Mouse (Mus musculus) 3T3-L1 (cell line): ENCODE data around the gene Gm20683.
A peak's percentile ranks its signal among the peaks of the same experiment; 100 is the strongest.
"Not testable (repeated sequence)": the region's sequence is repeated elsewhere in the genome, so short reads cannot be mapped to it uniquely, and the experiment has no call there.

Experiments
- DNase-seq: peaks from one replicate; pipeline ENCODE4 v3.0.0-alpha.2; 2015; ENCODE audit warnings: low read depth, low spot score

The Gm20683 gene

DNA sequence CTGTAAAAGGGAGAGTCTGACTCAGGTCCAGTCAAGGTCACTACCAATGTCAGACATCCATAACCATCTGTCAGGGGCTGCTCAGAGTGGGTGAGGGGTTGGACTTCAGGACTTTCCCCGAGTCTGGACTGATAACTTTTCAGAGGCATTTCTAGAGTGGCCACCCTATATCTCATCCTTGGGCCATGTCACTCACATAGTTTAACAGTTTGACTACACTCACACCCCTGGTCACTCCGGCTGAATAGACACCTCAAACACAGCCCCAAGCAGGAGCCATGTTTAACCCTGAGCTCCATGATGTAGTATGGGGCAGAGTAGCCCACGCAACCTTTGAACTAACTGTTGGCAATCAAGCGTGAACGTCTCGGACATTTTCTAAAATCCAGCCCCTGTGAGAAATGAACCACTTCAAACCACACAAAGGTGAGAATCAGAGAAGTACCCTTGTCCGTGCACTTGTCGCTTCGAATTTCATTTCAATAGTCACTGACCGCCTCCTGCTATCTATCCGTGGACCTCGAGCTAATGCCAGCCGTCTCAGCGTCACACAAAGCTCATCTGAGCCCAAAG, 32.7 kb upstream of the Gm20683 start:
- DNase-seq: peak; percentile 32

DNA sequence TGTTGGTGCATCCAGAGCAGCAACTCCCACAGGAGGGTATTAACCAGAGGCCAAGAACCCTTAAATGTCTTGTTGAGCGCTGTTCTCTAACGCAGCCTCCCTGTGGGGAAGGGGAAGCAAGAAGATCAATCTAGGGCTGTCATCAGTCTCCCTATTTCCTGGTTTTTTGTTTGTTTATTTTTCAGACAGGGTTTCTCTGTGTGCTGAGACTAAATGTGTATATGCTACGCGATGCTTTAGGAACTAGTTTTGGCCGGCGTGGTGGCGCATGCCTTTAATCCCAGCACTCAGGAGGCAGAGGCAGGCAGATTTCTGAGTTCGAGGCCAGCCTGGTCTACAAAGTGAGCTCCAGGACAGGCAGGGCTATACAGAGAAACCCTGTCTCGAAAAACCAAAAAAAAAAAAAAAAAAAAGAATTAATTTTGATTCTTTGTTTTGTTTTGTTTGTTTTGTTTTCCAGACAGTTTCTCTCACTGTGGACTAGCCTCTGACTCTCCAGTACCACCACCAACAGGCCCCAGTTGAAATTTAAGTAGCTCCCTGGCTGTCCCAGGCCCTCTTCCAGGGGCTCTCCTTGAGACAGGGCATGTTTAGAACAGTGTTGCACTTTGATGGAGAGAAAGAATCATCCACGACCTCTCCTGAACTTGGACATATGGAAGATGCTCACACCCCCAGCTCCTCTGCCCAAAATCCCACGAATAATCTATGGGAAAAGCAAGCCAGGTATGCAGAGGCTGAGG, 32.0 kb upstream of the Gm20683 start:
- DNase-seq: no peak

DNA sequence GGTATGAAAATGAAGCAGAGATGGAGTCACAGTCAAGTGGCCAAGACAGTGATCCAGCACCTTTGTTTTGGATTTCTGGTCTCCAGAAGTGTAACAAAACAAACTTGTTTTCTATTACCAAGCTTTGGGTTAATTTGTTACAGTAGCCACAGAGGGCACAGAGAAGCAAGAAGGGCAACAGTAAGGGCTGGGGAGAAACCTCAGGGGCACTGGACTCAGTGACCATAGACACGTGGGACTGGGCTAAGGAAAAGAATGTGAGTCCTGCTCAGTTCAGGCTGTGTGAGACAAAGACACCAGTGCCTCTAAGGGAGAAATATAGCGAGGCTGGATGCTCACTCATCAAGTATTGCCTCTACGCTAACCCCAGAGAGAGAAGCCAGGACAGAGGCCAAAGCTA, 31.1 kb upstream of the Gm20683 start:
- DNase-seq: no peak

- DNase-seq: not testable (repeated sequence)
Observed at GRCm38 (mm10) chr17:25871566-25871965, 30.0 kb upstream of the Gm20683 start.

DNA sequence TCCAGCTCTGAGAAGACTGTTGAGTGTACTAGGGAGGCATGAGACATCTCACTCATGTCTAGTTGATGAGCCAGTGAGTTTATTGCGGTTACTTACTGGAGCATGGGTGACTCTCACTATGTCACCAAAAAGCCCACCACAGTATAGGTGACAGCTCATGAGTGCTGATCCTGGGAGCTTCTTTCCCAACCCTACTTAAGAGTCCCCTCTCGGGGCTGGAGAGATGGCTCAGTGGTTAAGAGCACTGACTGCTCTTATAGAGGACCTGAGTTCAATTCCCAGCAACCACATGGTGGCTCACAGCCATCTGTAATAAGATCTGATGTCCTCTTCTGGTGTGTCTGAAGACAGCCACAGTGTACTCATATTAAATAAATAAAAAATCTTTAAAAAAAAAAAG, 28.4 kb upstream of the Gm20683 start:
- no peak for DNase-seq

- no peak for DNase-seq
Observed at GRCm38 (mm10) chr17:25869498-25869897, 27.9 kb upstream of the Gm20683 start.

- DNase-seq: peak; percentile 78
Observed at GRCm38 (mm10) chr17:25868601-25869191, 27.1 kb upstream of the Gm20683 start, which contains the start of gene Mcrip2. TSS of gene Mcrip2 (minus strand) at chr17:25868764.

- peak; percentile 48 for DNase-seq
Observed at GRCm38 (mm10) chr17:25867836-25868600, 26.5 kb upstream of the Gm20683 start.

DNA sequence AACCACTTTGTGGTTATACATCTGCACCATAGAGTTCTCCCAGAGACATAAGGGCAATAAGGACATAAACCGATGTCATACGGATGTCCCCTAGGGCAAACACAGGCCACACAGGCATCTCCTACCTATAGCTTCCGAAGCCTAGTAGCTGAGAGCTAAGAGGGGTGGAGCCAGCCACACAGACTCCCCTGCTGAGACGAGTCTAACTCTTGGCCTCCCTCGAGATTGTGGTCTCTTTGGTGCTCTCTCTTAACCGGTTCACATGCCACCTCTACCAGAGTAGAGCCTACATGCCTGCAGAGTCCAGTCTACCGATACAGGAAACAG, 25.9 kb upstream of the Gm20683 start:
- DNase-seq: no peak

- DNase-seq: no peak
Observed at GRCm38 (mm10) chr17:25866172-25866571, 24.6 kb upstream of the Gm20683 start.

- DNase-seq: no peak
Observed at GRCm38 (mm10) chr17:25865288-25865687, 23.7 kb upstream of the Gm20683 start.

GRCm38 (mm10) chr17:25864311-25864710, 22.7 kb upstream of the Gm20683 start:
- DNase-seq: no peak

DNA sequence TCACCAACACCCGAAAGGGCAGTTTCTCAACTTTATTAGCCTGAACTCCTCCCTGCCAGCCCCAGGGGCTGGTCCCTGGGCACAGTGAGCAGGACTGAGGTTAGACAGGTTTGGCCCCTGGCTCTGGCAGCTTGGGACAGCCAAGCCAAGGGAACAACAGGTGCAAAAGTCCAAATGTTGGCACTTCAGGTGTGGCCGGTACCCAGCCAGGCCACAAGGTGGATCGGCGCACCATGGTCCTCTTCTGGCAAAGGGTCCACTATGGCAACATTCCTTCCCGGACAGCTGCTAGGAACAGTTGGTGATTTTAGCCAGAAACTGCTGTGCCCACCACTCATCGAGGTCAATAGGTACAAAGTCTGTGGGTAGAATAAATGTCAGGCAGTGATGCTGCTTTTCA, 22.1 kb upstream of the Gm20683 start:
- DNase-seq: no peak

- no peak for DNase-seq
Observed at GRCm38 (mm10) chr17:25861704-25862612, 20.4 kb upstream of the Gm20683 start.

GRCm38 (mm10) chr17:25860832-25861703, 19.5 kb upstream of the Gm20683 start, which contains the start of gene Wdr90:
TSS of gene Wdr90 (minus strand) at chr17:25861501.
- DNase-seq: peak; percentile 94

DNA sequence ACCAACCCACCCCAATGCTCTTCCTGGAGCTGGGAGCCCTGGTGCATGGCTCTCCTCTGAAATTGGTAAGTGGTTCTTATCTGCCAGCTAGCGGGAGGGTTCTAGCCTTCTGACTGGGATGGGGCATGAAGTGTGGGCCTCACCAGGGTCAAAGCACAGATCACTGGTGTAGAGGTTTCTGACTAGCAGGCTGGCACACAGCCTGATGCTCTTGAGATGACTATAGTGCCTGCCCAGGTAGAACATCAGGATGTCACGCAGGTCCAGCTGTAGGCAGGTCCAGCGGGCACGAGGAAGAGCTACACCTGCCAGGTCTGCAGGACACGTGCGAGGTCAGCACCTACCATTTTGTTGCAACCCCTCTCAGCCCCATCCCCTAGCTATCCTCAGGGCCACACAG, 18.7 kb upstream of the Gm20683 start:
- DNase-seq: no peak

GRCm38 (mm10) chr17:25844396-25844901, 2.9 kb upstream of the Gm20683 start, which contains the start of gene Rhot2:
TSS of gene Rhot2 (minus strand) at chr17:25844851.
- DNase-seq: peak; percentile 98

- DNase-seq: no peak
Observed at GRCm38 (mm10) chr17:25843636-25844395, 2.3 kb upstream of the Gm20683 start.

- DNase-seq: no peak
Observed at GRCm38 (mm10) chr17:25843122-25843521, 1.6 kb upstream of the Gm20683 start.
